Mouse (Mus musculus) forebrain, embryonic 16.5 days (tissue): ENCODE measurements around the gene Ppme1. TPM values are rescaled to one million over a fixed set of nuclear protein-coding genes. Genes with fewer than 3 reads are reported as not detected.

Experiments used
- ATAC-seq: fragments of 200-750 bp; cut with Nextera tagmentation; 2 replicates; pipeline ENCODE4 v1.8.0; 2017; ENCODE audit warnings: mild to moderate bottlenecking, moderate library complexity
- H3K27ac ChIP-seq: fragments of 300-500 bp; sonication (generic); 2 replicates; pipeline ENCODE4 v1.5.1; 2014; ENCODE audit warnings: low read length, control low read depth
- H3K27me3 ChIP-seq: fragments of 300-500 bp; sonication (generic); replicated peaks from 2 replicates; pipeline ENCODE4 v1.6.1; 2014; ENCODE audit warnings: low read length; ENCODE audit not compliant: control insufficient read depth, insufficient read depth
- H3K36me3 ChIP-seq: fragments of 300-500 bp; sonication (generic); 2 replicates; pipeline ENCODE4 v1.6.1; 2014; ENCODE audit not compliant: control insufficient read depth, insufficient read depth
- H3K4me1 ChIP-seq: fragments of 300-500 bp; sonication (generic); replicated peaks from 2 replicates; pipeline ENCODE4 v1.6.1; 2014; ENCODE audit warnings: low read length; ENCODE audit not compliant: control insufficient read depth, insufficient read depth
- H3K4me2 ChIP-seq: fragments of 300-500 bp; sonication (generic); 2 replicates; pipeline ENCODE4 v1.6.1; 2014; ENCODE audit warnings: mild to moderate bottlenecking, low read length, control low read depth
- H3K4me3 ChIP-seq: fragments of 300-500 bp; sonication (generic); replicated peaks from 2 replicates; pipeline ENCODE4 v1.5.1; 2014; ENCODE audit warnings: mild to moderate bottlenecking, low read length, control low read depth
- H3K9ac ChIP-seq: fragments of 300-500 bp; sonication (generic); replicated peaks from 2 replicates; pipeline ENCODE4 v1.6.1; 2014; ENCODE audit warnings: low read depth, low read length, control low read depth
- H3K9me3 ChIP-seq: fragments of 300-500 bp; sonication (generic); 2 replicates; pipeline ENCODE4 v1.6.1; 2016; ENCODE audit warnings: low read length; ENCODE audit not compliant: control insufficient read depth
- WGBS: fragments of 180-500 bp; shearing (Covaris S2); extraction: QIAGEN DNeasy Blood & Tissue Kit; methylation state at CpG from one replicate; pipeline ENCODE4 v1.1.7; 2014; 5-methylcytosine and 5-hydroxymethylcytosine counted together
- polyA plus RNA-seq: library from polyadenylated mRNA; unstranded; fragments of >200 nt; fragmentation: Nextera tagmentation; extraction: Ambion mirVana; gene quantifications from 2 replicates; pipeline ENCODE4 v1.2.1, GENCODE M21; 2015

The Ppme1 gene
- polyA plus RNA-seq, 1 experiment from 2014 or later = 158 TPM

DNA sequence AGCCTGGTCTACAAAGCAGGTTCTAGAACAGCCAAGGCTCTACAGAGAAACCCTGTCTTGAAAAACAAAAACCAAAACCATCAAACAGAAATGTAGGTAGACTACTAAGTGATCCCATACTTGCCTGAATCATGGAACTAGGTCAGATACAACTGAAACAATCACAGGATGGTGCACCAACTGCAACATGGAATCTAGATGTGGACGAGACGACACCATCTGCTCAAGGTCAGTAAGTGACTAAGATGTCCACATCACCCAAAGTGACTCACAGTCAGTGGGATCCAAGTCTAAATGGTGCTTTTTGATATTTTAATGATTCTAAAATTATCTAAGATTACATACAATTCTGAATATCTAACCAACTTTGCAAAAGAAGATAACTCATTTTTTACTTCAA lies 36.2 kb downstream of the Ppme1 start:
- ATAC-seq = no peak
- no peak overlapping the region for H3K9ac ChIP-seq
- no peak overlapping the region for H3K4me2 ChIP-seq
- H3K36me3 ChIP-seq = peaks cover 40% of the 10 kb centered on the region
- H3K27me3 ChIP-seq = no peaks in the 10 kb centered on the region
- H3K9me3 ChIP-seq = no peaks in the 10 kb centered on the region
- WGBS = 97% methylated on average over 2 of the region's 2 CpGs
- H3K27ac ChIP-seq = no peak overlapping the region
- H3K4me3 ChIP-seq = no peak overlapping the region
- H3K4me1 ChIP-seq = no peaks in the 10 kb centered on the region

GRCm38 (mm10) chr7:100331269-100331668 lies 40.8 kb downstream of the Ppme1 start:
- no peaks in the 10 kb centered on the region for H3K9me3 ChIP-seq
- H3K27ac ChIP-seq = no peak overlapping the region
- no peaks in the 10 kb centered on the region for H3K4me1 ChIP-seq
- peaks cover 41% of the 10 kb centered on the region for H3K36me3 ChIP-seq
- no peak overlapping the region for H3K4me2 ChIP-seq
- no peaks in the 10 kb centered on the region for H3K27me3 ChIP-seq
- no peak overlapping the region for H3K9ac ChIP-seq
- 94% methylated on average over 3 of the region's 3 CpGs for WGBS
- ATAC-seq = no peak
- no peak overlapping the region for H3K4me3 ChIP-seq

DNA sequence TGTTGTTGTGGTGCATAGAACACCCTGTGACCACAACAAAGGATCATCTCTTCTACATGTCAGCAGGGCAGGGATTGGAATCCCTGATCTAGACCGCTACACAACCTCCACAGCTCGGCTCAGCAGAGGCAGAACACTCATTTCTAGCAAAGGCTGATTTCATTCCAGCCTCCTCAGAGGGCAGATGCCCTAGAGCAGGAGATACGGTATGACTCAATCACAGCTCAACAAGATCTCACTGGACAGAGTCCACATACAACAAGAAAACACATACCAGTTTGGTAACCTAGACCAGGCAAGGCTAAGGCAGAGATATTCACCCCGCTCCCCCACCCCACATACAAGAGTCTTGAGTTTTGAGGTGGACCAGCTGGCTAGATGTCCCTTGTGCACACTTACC lies 43.5 kb downstream of the Ppme1 start:
- H3K27me3 ChIP-seq = no peaks in the 10 kb centered on the region
- no peak overlapping the region for H3K4me3 ChIP-seq
- H3K36me3 ChIP-seq = peaks cover 31% of the 10 kb centered on the region
- no peak overlapping the region for H3K4me2 ChIP-seq
- no peak for ATAC-seq
- no peak overlapping the region for H3K27ac ChIP-seq
- H3K4me1 ChIP-seq = no peaks in the 10 kb centered on the region
- H3K9me3 ChIP-seq = no peaks in the 10 kb centered on the region
- 89% methylated on average over 4 of the region's 4 CpGs for WGBS
- H3K9ac ChIP-seq = no peak overlapping the region

DNA sequence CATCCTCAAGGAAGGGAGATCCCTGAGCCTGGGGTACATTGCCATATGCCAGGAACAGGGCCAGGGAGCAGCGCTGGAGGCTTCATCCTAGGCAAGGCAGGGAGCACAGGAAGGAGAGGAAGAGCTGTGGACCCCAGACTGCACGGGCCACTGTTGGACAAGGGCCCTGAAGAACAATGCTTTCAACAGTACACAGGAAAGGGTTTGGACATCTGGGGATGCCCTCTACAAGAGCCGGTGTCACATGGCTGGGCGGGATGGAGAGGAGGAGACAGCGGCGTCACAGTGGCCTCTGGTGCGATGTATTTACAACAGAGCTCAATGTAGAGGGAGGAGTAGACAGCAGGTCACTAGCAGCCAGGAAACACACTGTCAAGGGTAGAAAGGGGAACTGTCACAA lies 44.6 kb downstream of the Ppme1 start:
- WGBS = 90% methylated on average over 7 of the region's 7 CpGs
- Histone ChIP-seq H3K27me3 (no peaks in the 10 kb centered on the region), H3K9ac (no peak overlapping the region), H3K4me3 (no peak overlapping the region), H3K36me3 (peaks cover 29% of the 10 kb centered on the region), H3K27ac (no peak overlapping the region), H3K4me2 (no peak overlapping the region), H3K4me1 (no peaks in the 10 kb centered on the region), H3K9me3 (no peaks in the 10 kb centered on the region)
- no peak for ATAC-seq

GRCm38 (mm10) chr7:100325482-100325881 lies 46.6 kb downstream of the Ppme1 start:
- H3K4me2 ChIP-seq = no peak overlapping the region
- no peak overlapping the region for H3K9ac ChIP-seq
- no peak overlapping the region for H3K27ac ChIP-seq
- no peak overlapping the region for H3K4me3 ChIP-seq
- H3K9me3 ChIP-seq = no peaks in the 10 kb centered on the region
- WGBS = 76% methylated on average over 6 of the region's 6 CpGs
- no peaks in the 10 kb centered on the region for H3K27me3 ChIP-seq
- peaks cover 16% of the 10 kb centered on the region for H3K36me3 ChIP-seq
- H3K4me1 ChIP-seq = no peaks in the 10 kb centered on the region
- no peak for ATAC-seq

- no peaks in the 10 kb centered on the region for H3K9me3 ChIP-seq
- peaks cover 11% of the 10 kb centered on the region for H3K36me3 ChIP-seq
- WGBS = 90% methylated on average over 3 of the region's 3 CpGs
- H3K27me3 ChIP-seq = no peaks in the 10 kb centered on the region
- H3K4me3 ChIP-seq = no peak overlapping the region
- no peak overlapping the region for H3K27ac ChIP-seq
- no peak overlapping the region for H3K4me2 ChIP-seq
- no peaks in the 10 kb centered on the region for H3K4me1 ChIP-seq
- ATAC-seq = no peak
- no peak overlapping the region for H3K9ac ChIP-seq
Observed at GRCm38 (mm10) chr7:100323721-100324120, 48.4 kb downstream of the Ppme1 start.

DNA sequence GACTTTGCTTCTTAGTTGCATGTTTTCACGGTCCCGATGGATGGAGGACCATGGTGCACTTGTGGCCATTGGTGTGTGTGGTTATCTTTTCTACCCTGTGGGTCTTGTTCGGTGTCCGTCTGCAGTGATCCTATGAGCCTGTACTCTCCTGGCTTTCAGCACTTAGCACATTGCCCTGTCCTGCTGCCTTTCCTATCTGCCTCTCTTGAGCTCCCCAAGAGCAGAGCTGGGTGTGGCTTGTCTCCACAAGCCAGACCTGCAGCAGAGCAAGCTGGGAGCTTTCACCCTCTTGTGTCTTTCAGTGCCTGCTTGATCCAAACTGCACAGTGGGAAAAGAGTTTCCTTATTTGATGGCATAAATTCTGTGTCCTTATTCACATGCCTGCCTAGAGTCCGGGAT lies 54.6 kb downstream of the Ppme1 start:
- no peak overlapping the region for H3K4me2 ChIP-seq
- no peaks in the 10 kb centered on the region for H3K36me3 ChIP-seq
- 96% methylated on average over 5 of the region's 5 CpGs for WGBS
- H3K27ac ChIP-seq = no peak overlapping the region
- no peaks in the 10 kb centered on the region for H3K27me3 ChIP-seq
- ATAC-seq = no peak
- no peaks in the 10 kb centered on the region for H3K9me3 ChIP-seq
- no peak overlapping the region for H3K4me3 ChIP-seq
- no peak overlapping the region for H3K9ac ChIP-seq
- no peaks in the 10 kb centered on the region for H3K4me1 ChIP-seq

DNA sequence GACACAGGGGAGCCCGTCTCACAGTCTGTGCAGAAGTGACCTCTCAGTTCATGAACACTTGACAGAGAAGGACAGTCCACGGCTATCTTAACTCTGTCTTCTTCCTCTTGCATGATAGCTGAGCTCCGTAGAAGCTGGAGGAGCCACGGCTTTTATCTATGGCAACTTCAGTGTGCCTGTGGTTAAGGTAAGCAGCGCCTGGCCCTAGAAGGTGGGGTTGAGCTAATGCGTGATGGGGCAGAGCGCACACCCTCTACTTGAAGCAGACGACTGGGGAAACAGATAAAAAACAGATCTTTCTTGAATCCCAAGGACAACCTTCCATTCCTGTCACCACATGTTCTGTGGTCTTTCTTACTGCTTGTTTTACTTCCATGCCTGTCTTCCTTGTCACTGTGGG lies 55.2 kb downstream of the Ppme1 start:
- Histone ChIP-seq H3K9me3 (no peaks in the 10 kb centered on the region), H3K4me3 (no peak overlapping the region), H3K4me2 (no peak overlapping the region), H3K27me3 (no peaks in the 10 kb centered on the region), H3K36me3 (no peaks in the 10 kb centered on the region), H3K27ac (no peak overlapping the region), H3K4me1 (no peaks in the 10 kb centered on the region), H3K9ac (no peak overlapping the region)
- no peak for ATAC-seq
- 90% methylated on average over 8 of the region's 8 CpGs for WGBS

GRCm38 (mm10) chr7:100312716-100313115 lies 59.4 kb downstream of the Ppme1 start:
- no peak for ATAC-seq
- Histone ChIP-seq H3K9me3 (no peaks in the 10 kb centered on the region), H3K4me1 (peaks cover 25% of the 10 kb centered on the region), H3K27ac (no peak overlapping the region), H3K4me3 (no peak overlapping the region), H3K27me3 (no peaks in the 10 kb centered on the region), H3K4me2 (no peak overlapping the region), H3K36me3 (no peaks in the 10 kb centered on the region), H3K9ac (no peak overlapping the region)
- 93% methylated on average over 4 of the region's 4 CpGs for WGBS

DNA sequence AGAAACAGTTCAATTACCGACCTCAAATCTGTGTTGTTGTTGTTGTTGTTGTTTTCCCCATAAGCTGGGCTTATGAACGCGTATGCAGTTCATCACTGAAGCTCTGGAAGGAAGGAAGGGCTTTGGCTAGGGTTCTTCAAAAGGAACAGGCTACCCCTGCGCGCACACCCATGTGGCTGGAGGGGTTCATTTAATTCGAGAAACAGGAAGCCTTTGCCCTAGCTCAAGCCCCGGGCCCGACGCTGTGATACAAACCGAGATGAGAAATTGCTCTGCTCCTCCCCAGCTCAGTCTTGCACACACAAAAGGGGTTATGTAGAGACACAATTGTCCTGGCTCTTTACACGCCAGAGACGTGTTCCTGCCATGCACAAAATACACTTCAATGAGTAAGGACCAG lies 61.8 kb downstream of the Ppme1 start:
- H3K27ac ChIP-seq = peak overlapping the region; percentile 72; the same call in 1 of the 2 replicates
- no peaks in the 10 kb centered on the region for H3K9me3 ChIP-seq
- no peak overlapping the region for H3K4me3 ChIP-seq
- 70% methylated on average over 12 of the region's 12 CpGs for WGBS
- peaks cover 30% of the 10 kb centered on the region for H3K4me1 ChIP-seq
- no peaks in the 10 kb centered on the region for H3K27me3 ChIP-seq
- H3K9ac ChIP-seq = no peak overlapping the region
- ATAC-seq = no peak
- no peaks in the 10 kb centered on the region for H3K36me3 ChIP-seq
- no peak overlapping the region for H3K4me2 ChIP-seq
